ENCODE assay signal across 15 mouse cellular contexts in genomic region chr3:148136791-148137251, GRCm38 (mm10).
A peak's percentile ranks its signal among the peaks of the same experiment; 100 is the strongest.
DNase-seq lines count a peak whose midpoint lies in the region; ATAC-seq lines count a peak whose summit lies in the region.
"Had no signal": no experiment of that assay in that cellular context is flagged by ENCODE, and none has a peak within 500 bp of the region (broad histone marks: within the 10 kb centered on the region; RNA-seq: fewer than 3 reads in every experiment).

No protein-coding gene starts in this region.

- H3K27ac ChIP-seq in kidney, embryonic 16.5 days (ENCODE audit: low read length) = no peak overlapping the region
- H3K27ac ChIP-seq: embryonic facial prominence, embryonic 15.5 days; hindbrain, embryonic 10.5 days; left cerebral cortex, adult 2 months; liver, embryonic 12.5 days; neural tube, embryonic 12.5 days had no signal

- no peak overlapping the region for H3K4me2 ChIP-seq in kidney, embryonic 16.5 days (replicated peaks; ENCODE audit: low read depth, low read length)
- H3K4me2 ChIP-seq: embryonic facial prominence, embryonic 15.5 days; liver, embryonic 12.5 days; midbrain, embryonic 11.5 days; neural tube, embryonic 12.5 days had no signal

- WGBS in kidney, embryonic 16.5 days = 43% methylated on average over 3 of the region's 3 CpGs

- ATAC-seq in kidney, embryonic 16.5 days (ENCODE audit: low FRiP score, low TSS enrichment) = no peak
- ATAC-seq: intestine, postnatal 0 days; liver, embryonic 12.5 days had no signal

- H3K9me3 ChIP-seq in kidney, embryonic 16.5 days (ENCODE audit: low read length) = no peaks in the 10 kb centered on the region
- H3K9me3 ChIP-seq: embryonic facial prominence, embryonic 15.5 days; hindbrain, embryonic 10.5 days; liver, embryonic 12.5 days; neural tube, embryonic 12.5 days had no signal

- intact Hi-C loops in gastrocnemius, postnatal 14 days (cut with DNase I; ENCODE audit: low total_unique reads) = no loop called here

- no peaks in the 10 kb centered on the region for H3K27me3 ChIP-seq in kidney, embryonic 16.5 days (ENCODE audit: insufficient read depth, low read length)
- H3K27me3 ChIP-seq: embryonic facial prominence, embryonic 15.5 days; liver, embryonic 12.5 days; neural tube, embryonic 12.5 days had no signal

- no peak overlapping the region for H3K9ac ChIP-seq in kidney, embryonic 16.5 days (replicated peaks; ENCODE audit: low read length)
- H3K9ac ChIP-seq: embryonic facial prominence, embryonic 15.5 days; liver, embryonic 12.5 days; neural tube, embryonic 12.5 days had no signal

- H3K4me1 ChIP-seq in kidney, embryonic 16.5 days (ENCODE audit: insufficient read depth, low read length) = no peaks in the 10 kb centered on the region
- H3K4me1 ChIP-seq: embryonic facial prominence, embryonic 15.5 days; hindbrain, embryonic 10.5 days; liver, embryonic 12.5 days; neural tube, embryonic 12.5 days had no signal

- peak; percentile 8 to 53 for DNase-seq in adrenal gland, adult (ENCODE audit: inconsistent age in 2 of 2, low spot score in 1 of 2)
- DNase-seq in adrenal gland, adult 8-10 months = no peak
- DNase-seq in kidney, postnatal 36 days = peak; percentile 23
- DNase-seq in cerebellum, postnatal 10 days = peak; percentile 91 to 93
- peak; percentile 67 for DNase-seq in lung, postnatal 25 days (ENCODE audit: low spot score)
- no peak for DNase-seq in gastrocnemius, adult 18-20 months (ENCODE audit: low spot score)
- DNase-seq in gastrocnemius, postnatal 14 days = no peak

- no peak overlapping the region for H3K4me3 ChIP-seq in kidney, embryonic 16.5 days (ENCODE audit: low read length)
- H3K4me3 ChIP-seq: embryonic facial prominence, embryonic 15.5 days; hindbrain, embryonic 10.5 days; left cerebral cortex, adult 2 months; liver, embryonic 12.5 days; neural tube, embryonic 12.5 days had no signal

- no peaks in the 10 kb centered on the region for H3K36me3 ChIP-seq in kidney, embryonic 16.5 days (ENCODE audit: insufficient read depth, low read length)
- H3K36me3 ChIP-seq: embryonic facial prominence, embryonic 15.5 days; hindbrain, embryonic 10.5 days; liver, embryonic 12.5 days; neural tube, embryonic 12.5 days had no signal

Comparison
In these comparisons a context has a peak if more than half of its experiments do, and no peak if none do; other contexts are left out.
1. DNase-seq: peak in adrenal gland, adult (2 of 2), kidney, postnatal 36 days (2 of 2), cerebellum, postnatal 10 days (2 of 2) and lung, postnatal 25 days (single experiment); none in adrenal gland, adult 8-10 months (single experiment), gastrocnemius, adult 18-20 months (single experiment) and gastrocnemius, postnatal 14 days (single experiment).